ENCODE assay signal across 22 mouse cellular contexts in genomic region chr1:164931135-164931534, GRCm38 (mm10). TPM values are rescaled to one million over a fixed set of nuclear protein-coding genes. Genes with fewer than 3 reads are reported as not detected.
DNase-seq lines count a peak whose midpoint lies in the region; ATAC-seq lines count a peak whose summit lies in the region.
"Had no signal": no experiment of that assay in that cellular context is flagged by ENCODE, and none has a peak within 500 bp of the region (broad histone marks: within the 10 kb centered on the region; RNA-seq: fewer than 3 reads in every experiment).

No protein-coding gene starts in this region.

- peak; percentile 35 for DNase-seq in layer of hippocampus, adult 11-12 months (ENCODE audit: low spot score)
- DNase-seq in layer of hippocampus, postnatal 25 days (ENCODE audit: extremely low spot score in 1 of 2, low spot score in 1 of 2), result no peak
- peak; percentile 83 for DNase-seq in brain, adult 2 months (ENCODE audit: low read depth, low spot score)
- peak; percentile 16 to 24 for DNase-seq in layer of hippocampus, adult 8-10 months (ENCODE audit: low spot score in 2 of 2)
- DNase-seq in left cerebral cortex, postnatal 25 days (ENCODE audit: low spot score in 2 of 2), result peak; percentile 38 to 89
- no peak for DNase-seq in cerebellum, adult 18-20 months
- no peak for DNase-seq in urinary bladder, postnatal 36 days (ENCODE audit: low spot score in 2 of 2)
- DNase-seq: adrenal gland, adult 2 months; cerebellum, adult 11 months; cerebellum, postnatal 36 days; heart, adult 18-20 months; liver, postnatal 0 days had no signal

- intact Hi-C loops in left cerebral cortex, postnatal 25 days (cut with DNase I), result loop anchor here (1.0 to 5.0 kb wide), 3 partner anchors 58 to 106 kb away; no protein-coding TSS in a partner anchor

- ATAC-seq in inflammation-experienced regulatory T-cells, adult 6 months, result no peak
- ATAC-seq: forebrain, embryonic 13.5 days; intestine, embryonic 15.5 days; liver, postnatal 0 days; midbrain, embryonic 16.5 days had no signal

RNA-seq across cellular contexts. Expression of gene Xcl1, which starts 4.2 kb away (rescaled TPM):
- total RNA-seq in layer of hippocampus, postnatal 25 days (2021), result not detected
- total RNA-seq in layer of hippocampus, adult 8-10 months (2022), result under 1 TPM in 1 of 4 experiments, not detected in 3; 0.93 TPM
- total RNA-seq in left cerebral cortex, postnatal 25 days (2021), result not detected
- polyA plus RNA-seq in inflammation-experienced regulatory T-cells, adult 6 months (2017; shearing (Covaris generic)), result 100 to 1,000 TPM in 1 of 3 experiments, 10 to 100 TPM in 1, 1 to 10 TPM in 1; 9.6 to 126 (median 11.3) TPM
- total RNA-seq: gastrocnemius, adult 18-20 months; layer of hippocampus, postnatal 36 days had no signal
- polyA plus RNA-seq: adrenal gland, adult 2 months; brain, embryonic 14.5 days; forebrain, embryonic 13.5 days; hindbrain, embryonic 10.5 days; intestine, embryonic 15.5 days; kidney, embryonic 14.5 days; limb, embryonic 15.5 days; midbrain, embryonic 16.5 days had no signal

Comparison
In these comparisons a context has a peak if more than half of its experiments do, and no peak if none do; other contexts are left out.
1. DNase-seq: peak in layer of hippocampus, adult 11-12 months (single experiment), brain, adult 2 months (single experiment), layer of hippocampus, adult 8-10 months (2 of 2) and left cerebral cortex, postnatal 25 days (2 of 2); none in layer of hippocampus, postnatal 25 days (0 of 2), cerebellum, adult 18-20 months (0 of 2) and urinary bladder, postnatal 36 days (0 of 2).